Mouse (Mus musculus) liver, embryonic 14.5 days (tissue): ENCODE measurements around the gene Bcr.

Source experiments
- CTCF ChIP-seq: IDR thresholded peaks from 2 replicates; pipeline ENCODE4 v1.5.1; 2016; ENCODE audit warnings: antibody characterized with exemption, low read depth, control low read depth
- EP300 ChIP-seq: IDR thresholded peaks from 2 replicates; pipeline ENCODE4 v1.6.1; 2016; ENCODE audit warnings: antibody characterized with exemption, low read depth

- TF ChIP-seq EP300 (no peak), CTCF (no peak)
These were observed 172.3 kb downstream of the Bcr start for GRCm38 (mm10) chr10:75232612-75233155.
